Mouse (Mus musculus) lung, adult 18-20 months (tissue): ENCODE measurements around the gene Arpp21.

ENCODE experiments used
- DNase-seq, 2 experiments: peaks; one replicate each; pipeline ENCODE4 v3.0.0; 2022; ENCODE audit warnings: mixed read lengths in 2 of 2

Arpp21 gene

DNA sequence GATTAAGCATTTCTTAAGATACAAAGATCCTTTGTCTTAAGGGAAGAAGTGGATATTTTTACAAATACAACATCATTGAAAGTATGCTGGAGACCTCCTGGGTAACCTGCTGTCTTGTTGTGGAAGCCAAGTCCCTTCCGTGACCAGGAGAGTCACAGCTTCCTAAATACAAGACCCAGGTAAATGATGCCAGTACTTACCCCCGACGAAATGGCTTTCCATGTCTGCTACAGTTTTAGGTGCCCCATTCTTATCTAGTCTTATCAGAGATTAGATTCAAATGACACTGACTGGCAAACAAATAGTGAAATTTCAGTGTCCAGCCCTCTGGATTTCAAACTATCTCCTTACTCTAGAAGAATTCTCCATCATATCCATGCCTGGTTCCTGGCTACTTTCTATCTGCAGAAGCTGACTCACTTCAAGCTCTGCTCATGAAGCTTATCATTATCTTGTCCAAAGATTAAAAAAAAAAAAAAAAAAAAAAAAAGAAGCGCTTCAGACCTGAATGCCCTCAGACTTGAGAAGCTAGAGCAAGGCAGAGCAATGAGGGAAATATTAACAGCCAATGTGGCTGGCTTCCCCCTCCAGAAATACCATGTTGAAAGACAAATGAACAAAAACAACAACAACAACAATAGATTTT is 4.9 kb downstream of the Arpp21 start:
- DNase-seq, result no peak

DNA sequence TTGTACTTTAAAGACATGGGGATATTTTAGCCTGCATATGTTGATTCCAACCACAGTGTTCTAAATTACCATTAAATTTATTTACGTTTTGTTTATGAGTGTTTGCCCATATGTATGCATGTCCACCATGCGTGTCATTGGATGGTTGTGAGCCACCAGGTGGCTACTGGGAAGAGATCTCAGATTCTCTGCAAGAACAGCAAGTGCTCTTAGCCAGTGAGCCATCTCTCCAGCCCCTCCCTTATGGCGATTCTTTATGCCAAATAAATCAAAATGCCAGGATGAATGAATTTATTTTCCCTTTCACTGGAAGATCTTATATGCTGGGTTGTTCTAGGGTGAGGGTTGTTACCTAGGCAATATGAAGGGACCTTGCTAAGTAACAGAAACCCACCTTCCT is 7.3 kb downstream of the Arpp21 start:
- DNase-seq, result no peak

DNA sequence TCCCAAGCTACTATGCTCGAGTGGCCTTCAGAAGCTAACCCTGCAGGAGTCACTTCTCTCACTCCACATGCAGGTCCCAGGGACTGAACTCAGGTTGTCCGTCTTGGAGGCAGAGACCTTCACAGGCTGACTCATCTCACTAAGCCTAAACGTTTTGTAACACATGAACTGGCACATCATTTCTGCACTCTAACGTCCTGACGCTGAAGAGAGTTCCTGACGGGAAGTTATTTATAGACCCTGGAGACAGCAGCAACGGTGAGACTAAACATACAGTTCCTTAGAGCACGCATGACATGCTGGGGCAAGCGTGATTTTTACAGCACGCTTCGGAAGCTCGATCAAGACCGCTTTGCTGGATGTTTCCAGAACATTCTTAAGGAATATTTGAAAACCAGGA is 8.6 kb downstream of the Arpp21 start:
- DNase-seq, result no peak

DNA sequence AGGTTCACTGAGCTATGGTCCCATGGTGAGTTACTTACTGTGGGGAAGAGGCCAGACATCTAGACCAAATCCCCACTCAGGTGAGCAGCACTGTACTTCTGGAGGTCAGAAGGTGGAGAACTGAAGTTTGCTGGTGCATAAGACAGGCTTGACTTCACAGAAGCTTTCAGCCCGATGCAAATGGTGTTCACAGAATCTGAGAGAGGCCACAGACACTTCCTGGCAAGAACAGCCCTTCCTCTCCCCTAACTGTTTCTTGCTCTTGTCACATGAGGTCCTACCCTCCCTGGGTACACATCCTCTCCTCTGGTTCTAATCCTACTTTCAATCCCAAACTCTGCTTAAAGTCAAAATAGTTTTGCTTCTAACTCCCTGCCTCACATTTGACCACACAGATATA is 9.2 kb downstream of the Arpp21 start:
- DNase-seq, result no peak

DNA sequence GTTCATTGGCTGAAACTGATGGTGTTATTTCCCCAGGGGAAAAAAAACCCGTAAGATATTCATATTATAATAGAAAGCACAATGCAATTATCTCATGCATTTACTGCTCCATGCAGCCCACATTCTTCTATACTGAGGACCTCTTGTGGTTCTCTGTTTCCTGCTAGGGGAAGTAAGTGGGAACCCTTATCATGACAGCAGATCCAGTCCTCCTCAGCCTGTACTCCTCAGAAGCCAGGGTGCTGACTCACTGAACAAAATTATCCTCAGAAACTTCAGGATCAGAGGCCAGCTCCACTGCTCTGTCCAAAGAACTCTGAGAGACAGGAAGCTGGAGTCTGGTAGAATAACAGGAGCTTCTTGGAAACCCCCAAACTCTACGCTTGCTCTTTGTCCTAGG is 10.7 kb downstream of the Arpp21 start:
- no peak for DNase-seq

DNA sequence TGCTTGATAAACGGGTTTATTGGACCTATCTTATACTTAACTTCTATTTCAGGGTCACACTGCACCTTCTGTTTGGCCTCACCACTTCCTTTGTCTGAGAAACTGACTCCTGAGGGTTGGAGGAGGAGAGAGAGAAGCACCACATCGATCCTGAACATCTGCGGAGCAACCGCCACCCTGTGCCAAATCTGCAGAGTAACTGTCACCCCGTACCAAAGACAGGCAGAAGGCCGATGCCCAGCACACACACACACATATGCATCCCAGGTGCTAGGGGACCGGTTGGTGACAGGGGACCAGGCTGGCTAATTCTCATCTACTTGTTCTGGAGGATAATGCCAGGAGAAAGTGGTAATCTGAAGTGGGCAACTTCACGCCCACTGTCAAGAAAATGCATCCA is 16.4 kb downstream of the Arpp21 start:
- DNase-seq, result no peak

DNA sequence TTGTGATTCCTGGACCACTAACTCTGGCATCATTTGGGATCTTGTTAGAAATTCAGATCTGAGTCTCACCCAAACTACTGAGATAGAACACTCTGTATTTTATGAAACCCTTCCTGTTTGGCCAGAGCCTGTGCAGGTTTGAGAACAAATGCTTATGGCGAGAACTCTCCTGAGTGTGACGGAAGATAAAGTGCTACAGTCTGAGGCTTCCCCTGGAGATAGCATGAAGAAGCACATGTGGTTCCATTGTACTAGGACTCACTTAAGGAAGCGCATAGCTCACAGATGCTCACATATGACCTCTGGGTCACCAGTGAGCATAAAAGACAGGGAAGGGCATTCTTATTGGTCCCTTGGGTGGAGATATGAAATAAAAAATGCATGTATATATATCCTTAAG is 17.5 kb downstream of the Arpp21 start:
- DNase-seq, result no peak

DNA sequence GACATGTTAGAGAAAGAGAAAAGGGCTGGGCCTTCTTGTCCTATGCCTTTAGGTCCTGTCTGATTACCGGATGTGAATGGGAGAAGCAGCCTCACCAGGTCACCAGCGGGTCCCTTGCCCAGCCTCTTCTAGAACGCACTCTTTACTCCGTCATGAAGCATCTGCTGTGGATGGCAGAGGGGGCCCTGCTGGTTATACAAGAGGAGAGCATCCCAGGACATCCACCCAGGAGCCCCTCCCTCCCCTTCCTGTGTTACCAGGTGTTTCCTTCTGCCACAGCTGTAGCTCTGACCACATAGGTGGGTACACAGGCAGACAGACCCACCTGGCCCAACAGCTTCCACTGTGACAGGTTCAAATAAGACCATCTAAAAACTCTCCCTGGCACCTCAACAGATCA is 18.6 kb downstream of the Arpp21 start:
- DNase-seq, result no peak

DNA sequence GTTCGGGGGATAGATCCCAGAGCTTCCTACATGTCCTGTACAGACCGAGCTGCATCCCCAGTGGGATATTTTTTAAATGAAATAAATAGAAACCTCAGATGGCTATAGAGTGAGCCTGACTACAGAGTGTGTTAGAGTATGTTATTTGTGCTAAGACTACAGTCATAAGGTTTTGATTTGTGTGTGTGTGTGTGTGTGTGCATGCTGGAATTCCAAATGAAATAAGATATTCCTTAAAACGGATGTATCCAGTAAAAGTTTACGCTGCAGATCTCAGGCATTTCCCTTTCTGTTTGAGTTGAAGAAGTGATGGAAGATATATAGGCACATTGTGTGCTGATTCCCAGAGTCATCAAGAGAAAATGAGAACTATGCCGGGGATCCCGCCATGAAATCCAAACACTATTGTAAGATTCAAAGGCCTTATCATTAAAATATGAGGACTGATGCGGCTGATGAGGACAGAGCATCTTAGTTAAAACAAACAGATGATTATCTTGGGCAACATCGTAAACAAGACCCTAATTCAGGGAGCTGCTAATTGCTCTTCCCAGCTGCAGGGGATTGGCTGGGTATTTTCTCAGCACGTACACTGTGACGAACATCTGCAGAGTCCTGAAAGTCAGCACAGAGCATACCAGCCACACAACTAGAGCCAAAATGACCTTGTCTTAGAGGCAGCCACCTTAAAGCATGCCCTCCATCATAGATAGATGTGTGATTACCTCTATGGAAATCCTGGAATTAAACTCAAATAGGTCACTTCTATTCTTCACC is 20.5 kb downstream of the Arpp21 start:
- DNase-seq, result no peak

DNA sequence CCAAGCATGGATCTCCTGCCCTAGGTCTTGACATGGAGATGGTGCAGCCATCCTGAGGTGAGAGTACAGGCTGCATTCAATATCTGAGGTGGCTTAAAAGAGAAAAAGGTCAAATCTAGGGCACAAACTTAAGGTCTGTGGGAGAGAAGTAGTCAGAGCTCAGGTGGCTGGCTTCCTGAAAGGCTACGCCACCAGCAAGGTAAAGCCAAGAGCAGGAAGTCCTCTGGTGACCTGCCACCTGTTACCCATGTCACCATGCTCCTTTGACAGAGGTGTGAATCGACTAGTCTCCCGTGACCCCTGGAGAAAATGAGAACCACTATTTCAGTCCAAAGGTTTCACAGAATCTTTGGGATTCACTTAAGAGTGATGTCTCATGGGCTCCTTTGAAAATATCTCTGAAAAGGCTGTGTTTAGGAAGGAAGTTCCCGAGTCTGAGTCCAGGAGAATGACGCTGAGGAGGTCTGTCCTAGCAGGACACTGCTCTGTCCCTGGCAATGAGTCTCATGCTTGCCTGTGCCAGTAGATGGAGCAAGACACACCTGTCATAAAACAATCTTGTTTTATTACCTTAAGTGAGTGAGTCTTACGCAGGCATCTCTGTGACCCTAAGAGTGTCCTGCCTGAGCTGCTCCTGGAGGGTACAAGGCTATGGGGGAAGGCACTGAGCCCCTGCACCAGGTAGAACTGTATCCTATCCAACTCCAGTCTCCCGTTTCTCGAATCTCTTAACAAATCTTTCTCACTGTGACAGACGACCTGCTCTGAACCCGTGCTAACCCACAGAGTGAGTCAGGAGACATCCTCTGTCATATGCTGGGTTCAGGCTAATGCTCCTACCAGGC is 22.1 kb downstream of the Arpp21 start:
- DNase-seq, result no peak

DNA sequence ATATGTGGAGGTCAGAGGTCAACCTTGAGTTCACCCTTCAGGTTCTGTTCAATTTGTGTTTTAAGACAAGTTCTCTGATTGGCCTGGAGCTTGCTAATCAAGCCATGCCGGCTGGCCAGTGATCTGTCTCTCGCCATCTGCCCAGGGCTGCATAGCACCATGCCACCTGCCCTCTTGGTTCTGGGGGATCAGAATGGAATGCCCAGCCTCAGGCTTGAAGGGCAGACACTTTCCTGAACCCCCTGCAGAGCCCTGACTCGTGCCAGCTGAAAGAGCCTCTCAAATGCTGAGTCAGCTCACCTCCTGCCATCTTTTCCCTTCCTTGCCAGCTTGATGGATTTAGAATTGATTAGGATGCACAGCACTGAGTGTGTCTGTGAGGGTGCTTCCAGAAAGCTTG is 25.9 kb downstream of the Arpp21 start:
- DNase-seq, result no peak

DNA sequence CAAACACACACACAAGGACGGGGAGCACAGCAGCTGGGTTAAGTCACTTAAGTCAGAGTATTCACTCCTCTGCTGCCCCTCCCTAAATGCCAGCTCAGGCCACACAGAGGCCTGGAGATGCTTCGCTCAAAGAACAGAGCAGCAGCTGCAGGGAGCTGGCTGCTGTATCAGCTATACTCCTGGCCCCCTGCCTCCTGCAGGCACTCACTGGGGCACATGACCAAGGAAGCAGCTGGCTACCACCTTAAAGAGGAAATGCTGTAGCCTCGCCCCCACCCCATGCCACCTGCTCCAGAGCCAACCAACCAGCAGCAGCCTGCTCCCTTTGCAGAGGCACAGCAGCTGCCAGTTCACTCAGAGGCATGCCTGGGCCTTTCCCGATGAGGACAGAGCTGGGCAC is 28.0 kb downstream of the Arpp21 start:
- DNase-seq, result peak in 1 of 2 experiments; percentile 4

DNA sequence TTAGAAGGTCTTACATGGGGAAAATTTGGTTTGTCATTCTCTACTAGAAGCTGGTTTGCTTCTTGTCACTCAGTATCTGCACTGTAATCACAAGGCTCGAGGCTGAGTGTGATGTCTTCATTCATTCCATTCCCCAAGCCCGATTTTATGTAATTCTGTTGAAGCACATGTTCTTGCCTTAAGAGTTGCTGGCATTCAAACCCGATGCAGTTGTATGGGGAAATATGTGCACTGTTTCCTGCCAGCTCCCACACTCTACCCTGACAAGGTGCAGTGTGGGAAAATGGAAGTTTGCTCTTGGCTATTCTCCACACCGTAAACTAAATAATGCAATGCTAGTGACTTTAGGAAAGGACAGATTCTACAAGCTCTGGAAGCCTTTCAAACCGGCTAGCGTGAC is 37.4 kb downstream of the Arpp21 start:
- DNase-seq, result no peak

DNA sequence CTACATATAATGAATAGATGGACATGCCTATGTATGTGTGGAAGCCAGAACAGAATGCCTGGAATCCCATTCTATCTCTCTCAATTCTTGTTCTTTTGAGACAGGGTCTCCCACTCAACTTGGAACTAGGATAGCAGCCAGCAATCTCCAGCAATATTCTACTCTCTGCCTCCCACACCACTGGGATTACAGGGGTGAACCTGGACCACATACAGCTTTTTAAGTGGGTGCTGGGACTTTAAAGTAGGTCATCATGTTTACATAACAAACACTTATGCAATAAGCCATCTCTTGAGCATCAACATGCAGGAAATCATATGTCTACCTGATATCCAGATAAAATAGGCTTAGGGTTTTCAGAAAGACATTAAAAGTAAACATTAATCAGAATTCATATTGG is 41.7 kb downstream of the Arpp21 start:
- DNase-seq, result no peak

DNA sequence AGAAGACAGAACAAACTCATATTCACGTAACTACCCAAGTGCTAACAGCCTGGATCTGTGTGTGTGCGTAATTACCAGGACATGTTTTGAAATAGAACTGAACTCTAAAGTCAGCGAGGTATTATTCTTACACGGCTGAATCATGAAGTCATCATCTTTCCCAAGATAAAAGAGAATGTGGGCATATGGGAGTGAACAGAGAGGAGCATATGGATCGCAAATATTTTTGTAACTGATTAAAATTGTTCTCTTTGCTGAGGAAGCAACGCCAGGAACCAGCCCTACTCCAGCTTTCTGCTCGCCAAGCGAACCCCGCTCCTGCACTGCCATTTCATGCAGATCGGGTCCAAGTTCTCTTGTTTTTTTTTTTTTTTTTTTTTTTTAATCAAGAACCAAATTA is 46.3 kb downstream of the Arpp21 start:
- DNase-seq, result no peak

DNA sequence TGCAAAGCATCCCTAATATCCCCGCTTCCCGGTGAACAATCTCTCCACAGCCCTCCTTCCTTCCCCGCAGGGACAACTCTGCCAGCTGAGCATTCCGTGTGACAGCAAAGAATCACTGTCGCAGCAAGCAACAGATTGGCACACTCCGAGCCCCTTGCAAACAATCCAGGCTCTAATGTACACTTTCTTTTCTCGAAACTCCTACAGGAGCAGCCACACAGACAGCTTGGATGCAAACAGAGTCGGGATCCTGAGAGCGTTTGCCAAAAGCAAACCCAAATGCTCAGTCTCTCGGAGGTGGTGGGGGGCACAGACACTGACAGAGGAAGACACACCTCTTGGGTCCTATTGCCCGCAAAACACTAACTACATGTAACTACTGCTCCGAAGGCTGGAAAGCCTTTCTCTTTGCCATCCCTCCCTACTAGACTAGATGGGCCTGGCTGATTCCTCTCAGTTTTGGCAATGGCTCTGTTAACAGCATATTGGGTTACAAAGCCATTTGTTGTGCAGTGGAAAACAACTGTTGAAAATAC is 47.3 kb downstream of the Arpp21 start:
- DNase-seq, result no peak

DNA sequence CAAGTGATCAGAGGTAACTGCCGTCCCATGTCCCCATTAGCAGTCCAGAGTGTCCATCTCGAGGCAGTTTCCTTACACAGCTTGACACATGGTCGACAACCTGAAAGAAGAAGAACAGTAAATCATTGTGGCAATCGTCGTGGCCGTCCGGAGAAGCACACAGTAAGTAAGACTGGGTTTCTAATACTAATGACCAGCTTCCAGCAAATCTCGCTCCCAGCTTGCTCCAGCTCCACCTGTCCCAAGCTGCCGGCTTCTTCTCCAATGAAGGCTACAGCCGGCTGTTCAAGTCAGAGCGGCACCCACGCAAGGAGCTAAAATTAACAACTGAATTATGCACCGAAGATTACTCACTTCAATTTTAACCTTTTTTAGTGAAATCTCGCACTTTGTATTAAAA is 48.1 kb downstream of the Arpp21 start:
- no peak for DNase-seq

DNA sequence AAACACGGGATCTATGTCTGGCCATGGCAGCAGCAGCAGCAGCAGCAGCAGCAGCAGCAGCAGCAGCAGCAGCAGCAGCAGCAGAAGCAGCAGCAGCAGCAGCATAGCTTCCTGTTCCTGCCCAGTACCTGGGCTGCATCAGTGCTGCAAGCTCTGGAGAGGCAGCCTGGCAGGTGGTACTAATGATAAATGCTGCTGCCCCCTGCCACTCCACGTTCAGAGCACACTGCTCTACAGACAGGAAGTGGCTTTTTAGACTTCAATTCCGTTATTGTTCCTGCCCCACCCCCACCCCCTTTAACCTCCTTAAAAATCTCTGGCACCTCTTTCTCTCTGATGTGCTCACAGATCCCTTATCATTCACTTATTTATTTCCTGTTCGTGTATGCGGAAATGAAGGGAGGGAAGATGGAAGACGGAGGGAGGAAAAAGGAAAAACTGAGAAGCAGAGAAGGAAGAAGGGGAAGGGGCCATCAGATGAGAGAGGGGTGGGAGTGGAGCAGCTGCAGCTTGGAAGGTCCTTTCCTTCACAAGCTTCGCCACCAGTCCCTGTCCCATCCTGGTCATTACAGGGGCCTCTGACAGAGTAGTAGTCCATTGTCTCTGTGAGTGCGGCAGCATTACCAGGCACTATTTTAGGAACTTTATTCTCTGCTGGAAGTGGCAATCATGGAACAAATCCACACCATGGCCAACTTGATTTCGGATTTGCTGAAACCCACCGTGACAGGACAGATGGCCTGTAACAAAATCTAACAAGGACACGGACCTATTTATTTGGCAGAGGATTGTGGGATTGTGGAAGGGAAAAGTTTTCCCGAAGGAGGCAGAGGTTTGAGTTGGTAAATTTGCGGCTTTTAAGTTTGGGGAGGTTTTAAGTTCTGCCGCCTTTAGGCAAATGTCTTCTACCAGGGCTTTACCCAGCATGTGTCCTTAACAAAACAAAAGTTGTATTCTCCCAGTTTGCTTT is 49.1 kb downstream of the Arpp21 start:
- DNase-seq, result no peak

DNA sequence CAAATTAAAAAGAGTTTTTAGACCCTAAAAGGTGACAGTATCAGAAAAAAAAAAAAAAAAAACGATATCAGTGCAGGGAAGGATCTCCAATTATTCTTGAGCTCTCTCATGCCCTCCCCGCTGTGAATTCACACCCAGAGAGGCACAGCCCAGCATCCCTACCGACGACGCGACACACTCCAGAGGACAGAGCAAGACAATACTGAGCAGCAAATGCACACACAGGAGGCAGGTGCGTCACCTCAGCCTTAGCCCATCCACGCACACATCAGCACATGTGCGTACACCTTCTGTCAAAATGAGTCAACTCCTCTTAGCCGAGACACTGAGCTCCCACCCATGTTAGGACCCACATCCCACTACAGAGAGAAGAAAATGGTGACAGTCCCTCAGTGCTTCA is 50.0 kb downstream of the Arpp21 start:
- no peak for DNase-seq

DNA sequence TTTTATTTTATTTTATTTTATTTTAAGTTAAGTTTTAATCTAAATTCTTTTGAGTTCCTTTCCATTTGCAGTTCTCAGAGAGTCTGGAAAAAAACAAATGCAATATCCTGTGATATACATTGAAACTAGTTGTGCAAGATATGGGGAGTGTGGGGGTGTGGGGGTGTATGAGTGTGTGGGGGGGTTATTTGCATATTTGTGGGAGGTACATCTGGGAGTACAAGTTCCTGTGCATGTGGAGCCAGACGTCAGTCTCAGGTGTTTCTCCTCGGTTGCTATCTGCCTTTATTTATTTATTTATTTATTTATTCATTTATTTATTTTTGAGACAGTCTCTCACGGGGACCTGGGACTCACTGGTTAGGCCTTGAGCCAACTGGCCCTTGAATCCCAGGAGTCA is 53.0 kb downstream of the Arpp21 start:
- DNase-seq, result no peak

DNA sequence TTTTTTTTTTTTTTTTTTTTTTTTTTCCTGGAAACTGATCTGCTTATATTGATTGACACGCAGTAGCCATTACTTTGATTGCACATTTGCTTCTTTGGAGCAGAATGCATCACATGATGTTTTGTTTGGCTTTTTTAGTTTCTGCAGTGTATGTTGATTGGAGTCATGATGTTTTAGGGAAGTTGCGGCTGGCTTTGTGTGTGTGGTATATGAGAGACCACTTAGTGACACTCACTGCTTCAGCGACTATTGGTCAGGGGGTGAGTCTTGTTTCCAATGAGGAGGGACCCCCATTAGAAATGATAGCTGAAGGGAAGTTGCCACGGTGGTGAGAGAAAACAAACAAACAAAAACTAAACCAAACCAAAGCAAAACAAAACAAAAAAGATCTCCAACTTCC is 55.7 kb downstream of the Arpp21 start:
- no peak for DNase-seq

DNA sequence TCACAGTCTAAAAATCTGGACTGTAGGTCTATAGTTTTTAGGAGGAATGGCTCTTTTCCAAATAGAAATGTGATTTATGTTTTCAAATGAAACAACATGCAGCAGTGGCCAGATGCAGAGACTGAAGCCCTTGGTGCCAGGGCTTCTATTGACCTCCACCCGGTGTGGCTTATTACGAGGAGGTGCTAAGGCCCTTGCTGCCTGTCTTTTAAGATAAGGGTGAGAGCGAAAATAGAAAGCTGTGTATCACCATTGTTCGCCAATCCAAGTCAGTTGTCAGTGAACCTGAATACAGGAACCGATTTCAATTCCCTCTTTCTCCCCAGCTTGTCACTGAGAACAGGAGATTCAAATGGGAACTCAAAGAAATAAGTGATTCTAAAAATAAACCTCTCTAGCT is 57.3 kb downstream of the Arpp21 start:
- DNase-seq, result no peak
